Mouse (Mus musculus) thymus, postnatal 0 days (tissue): ENCODE data around the gene Gm7030. TPM values are rescaled to one million over a fixed set of nuclear protein-coding genes. Genes with fewer than 3 reads are reported as not detected.
"Not testable (repeated sequence)": the region's sequence is repeated elsewhere in the genome, so short reads cannot be mapped to it uniquely, and the experiment has no call there.

Source experiments
- DNase-seq: peaks from one replicate; pipeline ENCODE4 v3.0.0-alpha.2; 2015; ENCODE audit warnings: low spot score
- polyA plus RNA-seq: library from polyadenylated mRNA; unstranded; fragments of >200 nt; fragmentation: Nextera tagmentation; extraction: Ambion mirVana; gene quantifications from 2 replicates; pipeline ENCODE4 v1.2.1, GENCODE M21; 2015

The Gm7030 gene
- polyA plus RNA-seq = 0.45 and 0.99 TPM in 2 replicates

DNA sequence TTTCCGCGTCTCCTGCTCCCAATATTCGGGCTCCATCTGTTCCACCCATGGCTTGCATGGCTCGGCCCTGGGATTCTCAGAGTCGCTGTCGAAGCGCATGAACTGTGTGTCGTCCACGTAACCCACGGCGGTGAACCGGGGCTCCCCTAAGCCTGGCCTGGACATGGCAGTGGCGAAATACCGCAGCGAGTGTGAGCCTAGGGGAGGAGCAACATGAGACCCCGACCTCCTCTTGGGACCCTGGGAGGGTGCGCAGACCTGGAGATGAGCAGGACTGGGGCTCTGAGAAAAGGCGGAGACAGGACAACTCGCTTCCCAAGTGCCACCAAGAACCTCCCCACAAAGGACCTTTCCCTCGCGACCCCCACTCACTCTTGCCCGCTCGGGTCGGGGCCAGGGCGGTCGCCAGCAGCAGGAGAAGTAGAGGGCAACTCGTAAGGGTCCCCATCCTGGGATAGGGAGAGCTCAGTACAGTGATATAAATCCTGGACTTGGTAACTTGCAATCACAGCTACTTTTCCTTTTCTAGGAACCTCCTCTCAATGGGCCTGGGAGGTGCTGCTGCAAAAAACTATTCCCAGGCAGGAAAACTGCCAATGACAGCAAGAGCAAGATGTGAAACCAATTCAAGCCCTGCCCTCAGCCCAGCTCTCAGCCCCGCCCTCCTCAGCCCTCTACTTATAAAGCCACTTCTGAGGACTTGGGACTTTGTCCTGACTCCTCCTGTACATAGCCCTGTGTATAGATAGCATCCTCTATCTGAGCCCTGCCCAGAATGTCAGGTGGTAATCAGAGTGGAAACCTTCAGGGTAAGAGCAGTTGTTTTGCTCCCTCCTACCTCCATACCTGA is at the start of gene Gm7030:
TSS of gene Gm7030 (minus strand) at position 458 of the 850 bp plus-strand sequence.
- DNase-seq = not testable (repeated sequence)

DNA sequence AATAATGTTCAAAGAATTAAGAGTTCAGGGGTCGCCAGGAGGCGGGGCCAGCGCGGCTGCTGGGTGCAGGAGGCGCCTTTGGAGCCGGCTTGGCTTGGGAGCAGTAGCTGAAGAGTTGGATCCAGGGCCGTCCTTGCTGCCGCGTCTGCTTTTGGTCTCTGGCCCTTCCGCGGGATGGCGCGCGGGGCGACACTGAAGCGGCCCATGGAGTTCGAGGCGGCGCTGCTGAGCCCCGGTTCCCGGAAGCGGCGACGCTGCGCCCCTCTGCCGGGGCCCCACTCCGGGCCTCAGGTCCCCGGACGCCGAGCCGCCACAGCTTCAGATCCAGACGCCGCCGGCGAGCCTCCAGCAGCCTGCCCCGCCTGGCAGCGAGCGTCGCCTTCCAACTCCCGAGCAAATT is 49.7 kb upstream of the Gm7030 start:
- peak; percentile 76 for DNase-seq

DNA sequence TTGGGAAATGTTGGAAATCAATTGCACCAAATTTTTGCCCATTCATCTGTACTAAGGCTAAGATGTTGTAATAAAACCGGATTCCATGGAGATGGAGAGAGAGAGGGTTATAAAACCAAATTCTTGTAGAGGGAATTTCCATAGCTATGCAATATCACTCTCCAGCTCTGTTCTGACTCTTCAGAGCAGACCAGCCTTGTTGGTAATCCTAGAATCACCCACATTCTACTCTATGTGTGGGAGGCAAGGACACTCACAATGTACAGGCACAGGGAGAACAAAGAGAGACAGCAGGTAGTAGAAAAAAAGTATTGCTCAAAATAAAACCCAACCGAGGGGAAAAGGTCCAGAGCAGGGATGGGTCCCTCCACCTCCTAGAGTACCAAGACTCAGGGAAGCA is 46.9 kb upstream of the Gm7030 start:
- DNase-seq = not testable (repeated sequence)

DNA sequence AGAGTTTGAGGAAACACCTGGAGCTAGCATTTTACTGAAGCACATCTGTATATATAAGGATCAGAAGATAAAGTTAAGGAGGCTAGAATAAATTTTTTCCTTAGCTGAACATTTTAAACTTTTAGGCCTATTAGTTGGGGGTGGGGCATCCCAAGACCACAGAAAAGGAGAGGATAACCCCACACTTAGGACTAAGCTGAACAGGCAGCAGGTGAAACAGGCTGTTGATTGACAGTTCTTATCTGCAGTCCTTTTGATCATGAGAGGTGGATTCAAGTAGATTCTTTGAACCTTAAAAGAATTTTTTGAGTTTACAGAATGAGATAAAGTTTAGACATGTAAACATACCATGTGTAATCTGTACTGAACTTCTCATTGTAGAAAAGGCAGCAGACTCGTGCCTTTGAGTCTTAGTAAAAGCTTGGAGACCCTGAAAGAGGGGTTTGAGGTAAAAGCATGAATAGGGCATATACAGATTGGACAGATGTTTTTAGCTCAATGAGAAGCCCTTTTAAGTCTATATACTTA is 41.1 kb upstream of the Gm7030 start:
- peak; percentile 59 for DNase-seq

DNA sequence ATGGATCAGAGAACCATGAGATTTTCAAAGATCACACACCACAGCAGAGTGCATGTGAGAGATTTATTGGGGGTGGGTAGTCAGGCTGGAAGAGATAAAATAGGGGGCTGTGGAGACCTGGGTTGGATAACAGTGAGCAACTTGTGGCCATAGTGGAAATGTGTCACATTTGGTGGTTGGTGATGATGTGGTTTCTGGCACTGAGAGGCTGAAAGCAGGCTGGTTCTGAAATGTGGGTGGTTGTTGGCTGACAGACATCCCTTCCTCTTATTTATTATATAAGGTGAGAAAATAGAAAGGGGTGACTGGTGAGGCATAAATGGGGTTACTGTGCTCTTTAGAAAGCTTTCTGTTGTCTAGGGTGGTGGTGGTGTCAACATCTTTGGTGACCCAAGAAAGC is 40.5 kb upstream of the Gm7030 start:
- DNase-seq = no peak

DNA sequence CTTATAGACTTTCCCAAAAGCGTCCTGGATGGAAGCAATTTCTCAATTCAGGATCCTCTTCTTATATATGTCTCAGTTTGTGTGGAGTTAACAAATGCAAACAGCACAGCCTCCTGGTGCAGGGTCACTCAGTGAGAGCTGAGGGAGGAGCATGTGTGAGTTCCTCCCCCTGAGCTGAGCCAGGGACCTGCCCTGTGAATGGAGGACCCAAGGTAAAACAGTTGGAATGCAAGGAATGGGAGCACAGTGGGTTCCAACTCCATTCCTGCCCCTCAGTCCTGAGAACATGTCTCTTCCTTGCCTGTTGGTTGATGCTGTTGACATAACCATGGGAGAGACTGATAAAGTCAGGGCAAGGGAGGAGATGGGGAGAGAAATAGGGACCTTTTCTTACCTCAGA is 39.9 kb upstream of the Gm7030 start:
- DNase-seq = not testable (repeated sequence)

DNA sequence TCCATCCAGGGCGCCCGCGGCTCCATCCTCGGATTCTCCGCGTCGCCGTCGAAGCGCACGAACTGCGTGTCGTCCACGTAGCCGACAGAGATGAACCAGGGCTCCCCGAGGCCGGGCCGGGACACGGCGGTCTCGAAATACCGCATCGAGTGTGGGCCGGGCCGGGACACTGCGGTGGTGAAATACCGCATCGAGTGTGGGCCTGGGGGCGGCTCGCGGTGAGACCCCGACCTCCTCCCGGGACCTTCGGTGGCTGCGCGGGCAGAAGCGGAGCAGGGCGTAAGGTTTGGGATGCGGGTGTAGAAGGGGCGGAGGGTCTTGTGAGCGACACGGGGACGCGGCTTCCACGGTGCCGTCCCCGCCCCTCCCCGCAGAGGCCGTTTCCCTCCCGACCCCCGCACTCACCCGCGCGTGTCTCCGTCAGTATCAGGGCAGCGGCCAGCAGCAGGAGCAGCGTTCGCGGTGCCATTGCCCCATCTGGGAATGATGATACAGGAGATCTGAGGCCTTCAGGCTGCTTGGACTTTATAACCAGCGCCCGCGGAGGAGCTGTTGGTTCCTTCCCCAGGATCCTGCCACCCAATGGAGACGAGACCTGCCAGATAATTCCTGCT is 38.9 kb upstream of the Gm7030 start, which contains the start of gene Gm8909:
TSS of gene Gm8909 (minus strand) at position 499 of the 614 bp plus-strand sequence.
- DNase-seq = no peak

DNA sequence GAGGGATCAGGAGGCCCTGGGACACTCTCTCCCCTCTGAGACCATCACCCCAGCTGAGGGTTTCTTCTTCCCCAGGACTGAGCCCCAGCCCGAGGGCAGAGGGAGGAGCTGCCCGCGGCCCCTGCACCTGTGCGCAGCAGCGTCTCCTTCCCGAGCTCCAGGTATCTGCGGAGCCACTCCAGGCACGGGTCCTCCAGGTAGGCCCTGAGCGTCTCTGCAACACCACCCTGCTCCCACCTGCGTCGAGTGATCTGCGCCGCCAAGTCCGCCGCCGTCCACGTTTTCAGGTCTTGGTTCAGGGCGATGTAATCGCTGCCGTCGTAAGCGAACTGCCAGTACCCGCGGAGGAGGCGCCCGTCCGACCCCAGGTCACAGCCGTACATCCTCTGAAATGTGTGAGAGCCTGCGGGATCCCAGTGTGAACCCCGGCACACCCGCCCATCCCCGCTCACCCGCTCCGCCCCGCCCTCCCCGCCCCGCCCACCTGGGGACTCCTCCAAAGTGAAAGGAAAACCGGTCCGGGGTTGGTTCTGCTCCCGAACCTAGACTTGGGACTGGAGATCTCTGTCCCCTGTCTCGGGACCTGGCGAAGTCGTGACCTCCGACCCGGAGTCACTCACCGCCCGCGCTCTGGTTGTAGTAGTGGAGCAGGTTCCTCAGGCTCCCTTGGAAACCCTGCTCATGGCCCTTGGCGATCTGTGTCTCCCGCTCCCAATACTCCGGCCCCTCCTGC is 38.2 kb upstream of the Gm7030 start:
- DNase-seq = peak; percentile 47

DNA sequence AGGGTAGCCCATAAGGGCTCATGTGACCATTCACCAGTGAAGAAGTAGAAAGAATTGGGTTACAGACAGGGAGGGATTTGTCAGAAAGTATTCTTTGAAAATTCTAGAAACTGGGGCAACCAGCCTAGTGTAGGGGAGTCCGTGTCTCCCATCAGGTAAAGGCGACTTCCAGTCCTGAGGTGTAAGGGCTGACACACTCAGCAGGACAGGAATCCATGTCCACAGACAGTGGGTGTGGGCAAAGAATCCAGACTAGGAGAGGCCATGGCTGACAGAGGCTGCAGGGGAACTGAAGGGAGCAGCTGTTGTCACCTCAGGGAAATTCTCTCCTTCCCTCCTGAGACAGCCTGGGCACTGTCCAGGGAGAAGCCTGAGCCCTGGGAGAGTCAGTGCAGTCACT is 37.7 kb upstream of the Gm7030 start:
- not testable (repeated sequence) for DNase-seq

DNA sequence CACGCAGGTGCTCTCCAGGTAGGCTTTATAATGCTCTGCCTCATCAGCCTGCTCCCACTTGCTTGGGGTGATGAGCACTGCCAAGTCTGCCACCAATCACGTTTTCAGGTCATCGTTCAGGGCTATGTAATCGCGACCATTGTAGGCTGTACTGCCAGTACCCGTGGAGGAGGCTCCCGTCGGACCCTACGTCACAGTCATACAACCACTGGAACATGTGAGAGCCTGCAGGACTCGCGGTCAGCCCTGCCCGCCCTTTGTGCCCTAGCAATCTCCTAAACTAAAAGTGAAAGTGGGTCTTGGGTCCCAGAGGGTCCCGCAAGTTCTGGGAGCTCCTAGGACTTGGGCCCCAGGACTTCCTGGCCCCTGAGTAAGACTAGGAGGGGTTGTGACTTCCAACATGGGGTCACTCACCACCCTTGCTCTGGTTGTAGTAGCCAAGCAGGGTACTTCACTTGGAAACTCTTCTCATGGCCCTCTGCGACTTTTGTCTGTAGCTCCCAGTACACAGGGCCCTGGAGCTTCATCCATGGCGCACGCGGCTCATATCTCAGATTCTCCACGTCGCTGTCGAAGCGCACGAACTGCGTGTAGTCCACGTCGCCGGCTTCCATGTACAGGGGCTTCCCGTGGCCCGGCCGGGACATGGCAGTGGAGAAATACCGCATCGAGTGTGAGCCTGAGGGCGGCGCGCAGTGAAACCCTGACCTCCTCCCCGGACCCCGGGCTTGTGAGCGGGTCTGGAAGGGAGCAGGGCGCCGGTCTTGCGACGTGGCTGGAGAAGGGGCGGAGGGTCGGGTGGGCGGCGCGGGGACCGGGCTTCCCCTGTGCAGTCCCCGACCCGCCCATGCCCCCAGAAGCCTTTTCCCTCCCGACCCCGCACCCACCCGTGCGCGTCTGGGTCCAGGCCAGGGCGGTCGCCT is 32.2 kb upstream of the Gm7030 start:
- no peak for DNase-seq

DNA sequence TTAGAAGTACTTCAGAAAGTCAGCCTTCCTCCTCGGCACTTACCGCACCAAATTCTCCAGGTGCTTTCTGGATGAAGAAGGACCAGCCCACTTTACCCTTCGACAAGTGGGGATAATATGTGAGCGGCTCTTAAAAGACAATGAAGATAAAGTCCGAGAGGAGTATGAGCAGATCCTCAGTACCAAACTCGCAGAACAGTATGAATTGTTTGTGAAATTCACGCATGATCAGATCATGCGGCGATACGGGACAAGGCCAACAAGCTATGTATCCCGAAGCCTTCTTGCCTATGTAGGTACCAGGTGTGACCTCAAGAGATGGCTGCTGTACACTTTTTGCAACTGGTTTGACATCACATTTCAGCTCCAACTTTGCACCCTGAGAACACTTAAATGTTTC is 29.0 kb upstream of the Gm7030 start:
- not testable (repeated sequence) for DNase-seq

DNA sequence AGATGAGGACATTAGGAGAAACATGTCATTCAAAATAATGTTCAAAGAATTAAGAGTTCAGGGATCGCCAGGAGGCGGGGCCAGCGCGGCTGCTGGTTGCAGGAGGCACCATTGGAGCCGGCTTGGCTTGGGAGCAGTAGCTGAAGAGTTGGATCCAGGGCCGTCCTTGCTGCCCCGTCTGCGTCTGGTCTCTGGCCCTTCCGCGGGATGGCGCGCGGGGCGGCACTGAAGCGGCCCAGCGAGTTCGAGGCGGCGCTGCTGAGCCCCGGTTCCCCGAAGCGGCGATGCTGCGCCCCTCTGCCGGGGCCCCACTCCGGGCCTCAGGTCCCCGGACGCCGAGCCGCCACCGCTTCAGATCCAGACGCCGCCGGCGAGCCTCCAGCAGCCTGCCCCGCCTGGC is 28.6 kb upstream of the Gm7030 start:
- peak; percentile 30 for DNase-seq

DNA sequence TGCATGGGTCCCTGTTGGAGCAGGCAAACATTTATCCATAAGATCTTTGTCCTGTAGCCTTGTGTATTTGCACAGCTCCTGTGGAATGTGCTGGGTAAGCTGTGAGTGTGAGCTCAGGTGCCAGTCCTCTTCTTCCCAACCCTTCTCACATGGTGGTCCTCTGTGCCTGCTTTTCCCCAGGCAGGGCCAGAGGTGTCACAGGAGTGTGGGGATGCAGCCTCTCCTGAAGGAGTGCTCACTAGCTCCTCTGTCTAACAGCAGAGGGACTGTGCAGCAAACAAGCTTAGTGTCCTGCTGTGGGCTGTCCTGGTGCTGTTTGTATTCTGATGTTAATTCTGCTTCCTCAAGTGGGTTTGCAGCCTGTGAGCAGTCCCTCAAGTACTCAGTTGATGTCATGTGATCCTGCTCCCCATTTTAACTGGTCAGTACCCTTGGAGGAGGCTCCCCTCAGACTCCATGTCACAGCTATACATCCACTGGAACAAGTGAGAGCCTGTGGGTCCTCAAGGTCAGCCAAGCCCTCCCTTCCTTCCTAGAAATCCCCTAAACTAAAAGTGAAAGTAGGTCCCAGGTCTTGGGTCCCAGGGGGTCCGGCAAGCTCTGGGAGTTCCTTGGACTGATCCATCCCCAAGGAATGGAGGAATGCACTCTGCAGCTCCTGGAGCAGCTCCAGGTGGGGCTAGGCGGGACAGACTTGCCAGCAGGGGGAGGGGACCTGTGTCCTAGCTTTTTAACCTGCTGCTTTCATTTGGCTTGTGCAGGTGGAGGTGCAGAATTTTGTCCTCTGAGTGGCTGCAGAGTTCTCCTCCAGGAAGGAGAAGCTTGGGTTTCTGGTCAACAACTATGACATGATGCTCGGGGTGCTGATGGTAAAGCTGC is 25.3 kb upstream of the Gm7030 start:
- no peak for DNase-seq

DNA sequence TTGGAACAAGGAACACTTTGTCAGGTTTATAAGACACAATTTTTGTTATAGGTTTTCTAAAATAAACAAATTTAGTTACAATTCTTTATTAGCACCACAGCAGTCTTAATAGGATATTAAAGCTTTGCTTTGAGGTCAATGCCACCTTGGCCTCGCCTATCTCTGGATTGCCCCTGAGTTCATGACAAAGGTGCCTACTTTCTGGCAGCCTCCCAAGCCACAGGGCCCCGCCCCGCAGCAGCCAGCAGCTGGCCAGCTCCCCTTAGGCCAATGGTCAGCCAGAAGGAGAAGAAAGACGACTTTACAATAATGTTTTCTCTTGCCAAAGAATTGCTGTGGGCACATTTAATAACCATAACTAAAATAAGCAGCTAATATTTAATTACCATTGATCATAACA is 22.0 kb upstream of the Gm7030 start:
- DNase-seq = not testable (repeated sequence)

DNA sequence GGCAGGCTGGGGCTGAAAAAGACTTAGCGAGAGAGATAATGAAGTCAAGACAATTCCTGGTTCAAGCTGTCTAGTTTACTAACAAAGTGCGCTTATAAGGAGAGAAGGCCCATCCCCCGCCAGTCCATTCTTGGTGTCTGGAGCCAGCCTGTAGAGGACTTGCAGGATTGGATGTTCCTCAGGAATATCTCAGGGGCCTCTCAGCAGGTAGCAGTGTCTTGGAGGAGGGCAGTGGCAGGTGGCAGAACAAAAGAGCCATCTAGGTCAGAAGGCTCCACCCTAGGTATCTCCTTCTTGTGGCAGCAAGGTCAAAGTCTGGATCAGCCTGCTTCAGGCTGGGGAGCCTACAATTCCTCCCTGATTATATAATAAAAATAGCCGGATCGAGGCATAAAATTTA is 19.2 kb upstream of the Gm7030 start:
- not testable (repeated sequence) for DNase-seq

DNA sequence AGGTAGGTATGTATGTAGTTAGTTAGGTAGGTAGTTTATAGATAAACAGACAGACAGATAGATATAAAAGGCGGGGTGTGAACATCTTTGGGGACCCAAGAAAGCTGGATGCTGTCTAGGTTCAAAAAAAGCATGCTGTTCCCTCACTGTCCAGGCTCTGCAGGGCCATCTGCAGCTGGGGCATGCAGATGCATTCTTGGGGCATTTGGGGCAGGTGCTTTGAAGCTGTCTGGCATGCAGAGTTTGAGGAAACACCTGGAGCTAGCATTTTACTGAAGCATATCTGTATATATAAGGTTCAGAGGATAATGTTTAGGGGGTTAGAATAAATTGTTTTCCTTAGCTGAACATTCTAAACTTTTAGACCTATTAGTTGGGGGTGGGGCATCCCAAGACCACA is 17.7 kb upstream of the Gm7030 start:
- peak; percentile 31 for DNase-seq

DNA sequence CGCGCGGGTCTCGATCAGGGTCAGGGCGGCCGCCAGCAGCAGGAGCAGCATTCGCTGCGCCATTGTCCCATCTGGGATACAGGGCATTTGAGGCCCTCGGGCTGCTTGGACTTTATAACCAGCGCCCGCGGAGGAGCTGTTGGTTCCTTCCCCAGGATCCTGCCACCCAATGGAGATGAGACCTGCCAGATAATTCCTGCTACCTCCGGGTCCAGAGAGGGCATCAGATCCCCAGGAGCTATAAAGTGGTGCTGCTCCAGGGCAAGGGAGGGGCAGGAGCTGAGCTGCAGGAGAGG is 16.6 kb upstream of the Gm7030 start:
- DNase-seq = not testable (repeated sequence)

DNA sequence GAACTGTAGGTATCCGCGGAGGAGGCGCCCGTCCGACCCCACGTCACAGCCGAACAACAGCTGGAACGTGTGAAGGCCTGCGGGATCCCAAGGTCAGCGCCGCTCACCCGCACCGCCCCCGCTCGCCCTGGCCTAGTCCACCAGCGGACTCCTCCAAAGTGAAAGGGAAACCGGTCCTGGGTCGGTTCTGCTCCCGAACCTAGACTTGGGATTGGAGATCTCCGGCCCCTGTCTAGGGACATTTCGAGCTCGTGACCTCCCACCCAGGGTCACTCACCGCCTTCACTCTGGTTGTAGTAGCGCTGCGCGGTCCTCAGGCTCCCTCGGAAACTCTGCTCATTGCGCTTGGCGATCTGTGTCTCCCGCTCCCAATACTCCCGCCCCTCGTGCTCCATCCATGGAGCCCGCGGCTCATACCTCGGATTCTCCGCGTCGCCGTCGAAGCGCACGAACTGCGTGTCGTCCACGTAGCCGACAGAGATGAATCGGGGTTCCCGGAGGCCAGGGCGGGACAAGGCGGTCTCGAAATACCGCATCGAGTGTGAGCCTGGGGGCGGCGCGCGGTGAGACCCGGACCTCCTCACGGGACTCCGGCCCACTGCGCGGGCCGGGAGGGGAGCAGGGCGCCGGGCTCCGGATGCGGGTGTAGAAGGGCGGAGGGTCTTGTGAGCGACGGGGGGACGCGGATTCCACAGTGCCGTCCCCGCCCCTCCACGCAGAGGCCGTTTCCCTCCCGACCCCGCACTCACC is 16.1 kb upstream of the Gm7030 start:
- DNase-seq = peak; percentile 41

DNA sequence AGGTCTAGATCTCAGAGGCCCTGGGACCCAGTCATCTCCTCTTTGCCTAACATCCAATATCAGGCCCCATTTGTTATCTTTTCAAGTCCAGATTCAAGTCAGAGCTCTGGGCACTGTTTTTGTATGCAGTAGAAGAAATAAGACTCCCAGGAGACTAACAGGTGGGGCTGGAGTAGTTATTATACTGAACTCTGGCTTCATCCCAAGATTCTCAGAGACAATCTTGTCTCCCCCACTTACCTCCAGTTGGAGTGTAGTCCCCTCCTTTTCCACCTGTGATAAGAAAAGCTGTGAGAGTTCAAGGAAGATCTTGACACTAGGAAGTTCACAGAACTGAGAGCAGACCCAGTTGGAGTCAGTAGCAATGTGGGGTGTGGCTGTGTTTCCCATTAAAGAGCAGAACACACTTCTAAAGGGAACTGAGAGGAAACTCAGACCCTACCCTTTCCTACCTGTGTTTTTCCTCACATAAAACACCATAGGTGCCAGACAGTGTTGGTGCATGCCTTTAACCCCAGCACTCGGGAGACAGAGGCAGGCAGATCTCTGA is 7.1 kb upstream of the Gm7030 start:
- not testable (repeated sequence) for DNase-seq
